Mouse (Mus musculus) midbrain, embryonic 15.5 days (tissue): Measurements from ENCODE around the gene Zfp287. TPM values are rescaled to one million over a fixed set of nuclear protein-coding genes. Genes with fewer than 3 reads are reported as not detected.
"Not testable (repeated sequence)": the region's sequence is repeated elsewhere in the genome, so short reads cannot be mapped to it uniquely, and the experiment has no call there.

Experiments used
- ATAC-seq: fragments of 200-750 bp; cut with Nextera tagmentation; replicated peaks from 2 replicates; pipeline ENCODE4 v1.8.0; 2017; ENCODE audit warnings: moderate TSS enrichment
- H3K27ac ChIP-seq: fragments of 300-500 bp; sonication (generic); 2 replicates; pipeline ENCODE4 v1.5.1; 2015; ENCODE audit warnings: mild to moderate bottlenecking, inconsistent platforms
- H3K27me3 ChIP-seq: fragments of 300-500 bp; sonication (generic); replicated peaks from 2 replicates; pipeline ENCODE4 v1.6.1; 2015; ENCODE audit warnings: inconsistent platforms
- H3K36me3 ChIP-seq: fragments of 300-500 bp; sonication (generic); replicated peaks from 2 replicates; pipeline ENCODE4 v1.6.1; 2015; ENCODE audit warnings: inconsistent platforms
- H3K4me1 ChIP-seq: fragments of 300-500 bp; sonication (generic); 2 replicates; pipeline ENCODE4 v1.6.1; 2015; ENCODE audit warnings: inconsistent platforms
- H3K4me2 ChIP-seq: fragments of 300-500 bp; sonication (generic); 2 replicates; pipeline ENCODE4 v1.6.1; 2015; ENCODE audit warnings: inconsistent platforms, mild to moderate bottlenecking, moderate library complexity
- H3K4me3 ChIP-seq: fragments of 300-500 bp; sonication (generic); 2 replicates; pipeline ENCODE4 v1.5.1; 2015; ENCODE audit warnings: mild to moderate bottlenecking, inconsistent platforms
- H3K9ac ChIP-seq: fragments of 300-500 bp; sonication (generic); 2 replicates; pipeline ENCODE4 v1.6.1; 2015; ENCODE audit warnings: mild to moderate bottlenecking, inconsistent platforms
- H3K9me3 ChIP-seq: fragments of 300-500 bp; sonication (generic); 2 replicates; pipeline ENCODE4 v1.6.1; 2016; ENCODE audit warnings: inconsistent platforms
- WGBS: fragments of 180-500 bp; shearing (Covaris S2); methylation state at CpG from one replicate; pipeline ENCODE4 v1.1.7; 2015; ENCODE audit warnings: mixed read lengths; 5-methylcytosine and 5-hydroxymethylcytosine counted together
- polyA plus RNA-seq: library from polyadenylated mRNA; unstranded; fragments of >200 nt; fragmentation: Nextera tagmentation; extraction: Ambion mirVana; gene quantifications from 2 replicates; pipeline ENCODE4 v1.2.1, GENCODE M21; 2015

Gene Zfp287
- polyA plus RNA-seq, result 22.2 and 24.9 TPM in 2 replicates

DNA sequence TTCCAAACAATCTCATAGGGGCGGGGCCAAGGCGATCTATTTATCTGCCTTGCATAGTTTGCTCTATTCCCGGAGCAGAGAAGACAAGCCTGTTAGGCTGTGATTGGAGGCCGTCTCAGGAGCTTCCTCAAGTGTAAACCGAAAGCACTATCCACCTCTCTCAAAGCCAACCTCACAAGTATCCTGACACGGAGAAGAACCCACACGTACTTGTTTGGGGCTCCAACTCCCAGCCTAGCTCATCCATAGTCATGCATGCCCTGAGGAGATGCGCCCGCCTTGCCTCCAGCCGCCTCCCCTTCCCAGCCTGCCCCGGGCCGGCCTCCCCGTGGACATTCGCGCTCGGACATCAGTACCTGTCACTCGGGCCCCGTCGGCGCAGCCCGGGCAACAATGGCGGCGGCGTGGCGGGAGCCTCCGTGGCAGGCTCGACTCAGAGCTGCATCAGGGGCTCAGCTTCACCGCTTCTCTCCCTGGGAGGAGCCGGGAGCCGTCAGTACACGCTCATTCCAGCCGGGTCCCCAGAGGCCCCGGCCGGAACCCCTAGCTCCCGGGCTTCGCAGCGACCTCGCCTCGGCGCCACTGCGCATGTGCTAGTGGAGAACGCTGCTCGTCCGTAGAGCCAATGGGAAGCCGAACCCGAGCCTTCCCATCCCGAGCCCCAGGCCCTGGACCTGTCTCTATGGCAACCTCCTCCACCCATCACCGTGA lies at the start of gene Zfp287:
Gene Zfp287 (minus strand): TSS at position 595 of the 711 bp plus-strand sequence.
- Histone ChIP-seq H3K36me3 (peaks cover 11% of the 10 kb centered on the region; the same call in 1 of the 2 replicates), H3K9me3 (no peaks in the 10 kb centered on the region), H3K4me3 (peak within 1 kb of the TSS; percentile 77), H3K9ac (peak within 1 kb of the TSS; percentile 81), H3K4me1 (peaks cover 22% of the 10 kb centered on the region), H3K4me2 (peak within 1 kb of the TSS; percentile 64), H3K27me3 (no peaks in the 10 kb centered on the region), H3K27ac (peak within 1 kb of the TSS; percentile 94)
- WGBS, result under 1% methylated on average over 48 of the region's 48 CpGs
- ATAC-seq, result peak; percentile 99

DNA sequence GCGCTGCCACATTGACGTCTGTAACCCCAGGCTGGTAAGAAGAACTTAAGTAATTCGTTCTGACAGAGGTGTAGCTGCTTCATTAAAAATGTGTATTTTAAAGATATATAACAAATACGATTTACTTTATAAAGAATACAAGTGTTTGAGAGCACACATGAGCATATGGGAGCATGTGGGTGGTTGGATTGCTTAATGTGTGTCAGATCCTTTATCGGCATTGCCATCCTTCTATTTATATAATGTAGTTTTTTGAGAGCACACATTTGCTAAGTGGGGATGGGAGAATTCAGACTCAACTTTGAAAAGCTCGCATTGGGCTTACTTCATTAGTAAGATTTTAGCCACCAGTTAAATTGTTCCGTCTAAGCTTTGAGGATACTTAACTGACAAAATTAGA lies 44.8 kb upstream of the Zfp287 start:
- no peak for ATAC-seq
- no peak overlapping the region for H3K9ac ChIP-seq
- 96% methylated on average over 7 of the region's 7 CpGs for WGBS
- H3K36me3 ChIP-seq, result peaks cover 36% of the 10 kb centered on the region
- H3K27me3 ChIP-seq, result no peaks in the 10 kb centered on the region
- peaks cover 34% of the 10 kb centered on the region for H3K9me3 ChIP-seq
- no peak overlapping the region for H3K4me3 ChIP-seq
- no peak overlapping the region for H3K27ac ChIP-seq
- no peak overlapping the region for H3K4me2 ChIP-seq
- no peaks in the 10 kb centered on the region for H3K4me1 ChIP-seq

DNA sequence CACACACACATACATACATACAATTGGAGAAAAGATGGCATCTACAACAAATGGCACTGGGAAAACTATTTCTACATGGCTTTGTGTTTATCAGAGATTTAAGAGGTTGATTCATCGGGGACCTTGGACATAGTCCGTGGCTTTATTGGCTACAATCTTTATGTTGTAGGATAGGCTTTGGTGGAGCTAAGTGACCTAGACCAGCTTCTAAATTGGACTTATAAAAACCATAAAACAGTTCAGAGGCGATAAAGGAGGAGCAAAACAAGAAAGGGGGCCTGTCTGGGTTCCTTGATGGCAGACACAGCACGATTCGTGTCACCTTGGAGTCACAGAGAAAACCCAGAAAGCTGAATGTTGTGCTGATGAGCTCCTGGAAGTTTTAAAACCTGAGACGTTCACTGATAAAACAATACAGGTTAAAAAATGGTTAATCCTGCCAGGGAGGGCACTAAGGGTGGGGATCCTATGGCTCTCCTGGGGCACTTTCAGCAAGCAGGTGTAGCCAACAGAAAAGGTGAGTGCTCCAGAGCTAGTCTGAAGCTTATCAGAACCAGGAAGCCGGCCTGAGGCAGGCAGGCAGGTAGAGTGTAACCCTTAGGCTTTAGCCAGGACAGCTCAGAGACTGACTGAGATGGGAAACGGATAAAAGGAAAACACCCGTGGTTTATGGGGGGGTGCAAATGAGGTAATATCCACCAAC lies 29.2 kb upstream of the Zfp287 start:
- Histone ChIP-seq H3K4me2 (no peak overlapping the region), H3K9ac (no peak overlapping the region), H3K36me3 (no peaks in the 10 kb centered on the region), H3K27me3 (peaks cover 9% of the 10 kb centered on the region; the same call in 1 of the 2 replicates), H3K9me3 (no peaks in the 10 kb centered on the region), H3K4me3 (no peak overlapping the region), H3K4me1 (peaks cover 8% of the 10 kb centered on the region; the same call in 1 of the 2 replicates), H3K27ac (no peak overlapping the region)
- ATAC-seq, result no peak
- WGBS, result 79% methylated on average over 9 of the region's 9 CpGs

DNA sequence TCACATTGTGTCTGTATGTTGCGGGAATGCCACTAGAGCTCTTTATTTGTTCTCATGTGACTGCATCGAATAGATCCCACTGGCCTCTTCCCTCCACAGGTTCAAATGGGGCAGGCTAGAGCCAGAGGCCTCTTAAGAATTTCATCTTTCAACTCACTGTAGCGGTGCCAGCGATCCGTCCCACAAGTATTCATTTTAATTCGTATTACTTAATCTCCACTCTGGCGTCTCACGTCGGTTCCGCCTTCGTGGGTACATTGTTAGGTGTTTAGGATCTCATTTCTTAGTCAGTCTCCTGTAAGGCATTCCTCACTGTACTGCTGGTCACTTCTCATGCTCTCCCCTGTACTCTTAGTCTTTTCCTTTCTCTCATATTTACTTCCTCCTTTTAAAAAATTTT lies 26.8 kb upstream of the Zfp287 start:
- Histone ChIP-seq H3K9ac (no peak overlapping the region), H3K4me1 (peaks cover 8% of the 10 kb centered on the region; the same call in 1 of the 2 replicates), H3K27me3 (peaks cover 9% of the 10 kb centered on the region; the same call in 1 of the 2 replicates), H3K36me3 (no peaks in the 10 kb centered on the region), H3K4me2 (no peak overlapping the region), H3K9me3 (no peaks in the 10 kb centered on the region), H3K4me3 (no peak overlapping the region), H3K27ac (no peak overlapping the region)
- 63% methylated on average over 11 of the region's 11 CpGs for WGBS
- ATAC-seq, result no peak

DNA sequence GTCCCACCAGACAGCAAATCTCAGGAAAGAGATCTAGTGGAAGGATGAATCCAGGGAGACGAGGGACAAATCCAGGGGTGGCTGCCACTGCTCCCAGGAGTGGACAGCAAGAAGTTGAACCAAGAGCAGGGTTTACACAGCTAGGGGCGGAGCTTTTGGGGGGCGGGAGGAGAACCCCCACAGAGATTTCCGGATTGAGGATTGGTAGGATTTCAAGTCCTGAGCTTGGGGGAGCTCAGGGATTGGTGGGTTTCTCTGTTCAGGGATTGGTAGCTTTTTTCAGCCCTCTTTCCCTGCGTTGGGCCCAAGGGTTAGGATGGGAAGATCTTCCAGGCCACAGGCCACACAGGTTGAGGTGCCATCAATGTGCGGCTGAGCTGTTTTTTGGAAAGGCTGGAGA lies 26.2 kb upstream of the Zfp287 start:
- Histone ChIP-seq H3K4me3 (no peak overlapping the region), H3K4me2 (no peak overlapping the region), H3K4me1 (peaks cover 8% of the 10 kb centered on the region; the same call in 1 of the 2 replicates), H3K9ac (no peak overlapping the region), H3K27ac (no peak overlapping the region), H3K27me3 (peaks cover 9% of the 10 kb centered on the region; the same call in 1 of the 2 replicates), H3K36me3 (no peaks in the 10 kb centered on the region), H3K9me3 (no peaks in the 10 kb centered on the region)
- WGBS, result 80% methylated on average over 6 of the region's 6 CpGs
- ATAC-seq, result no peak

DNA sequence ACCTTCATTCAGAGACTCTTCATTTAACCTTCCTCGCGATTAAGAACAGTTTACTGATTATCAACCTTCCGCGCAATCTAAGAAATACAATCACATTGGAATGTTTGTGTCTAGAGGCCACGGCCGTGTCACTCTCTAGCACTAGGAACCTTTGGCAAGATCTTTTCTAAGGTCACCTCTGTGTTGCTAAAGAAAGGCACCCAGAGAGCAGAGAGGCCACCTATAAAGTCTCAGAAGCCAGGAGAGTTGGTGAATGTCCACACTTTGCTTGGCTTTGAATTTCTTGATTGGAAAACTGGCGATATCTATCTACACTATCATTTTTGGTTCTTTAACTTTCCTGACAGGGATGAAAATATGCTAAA lies 25.4 kb upstream of the Zfp287 start:
- peak; percentile 44; the same call in 1 of the 2 replicates for ATAC-seq
- H3K4me2 ChIP-seq, result peak overlapping the region; percentile 68

DNA sequence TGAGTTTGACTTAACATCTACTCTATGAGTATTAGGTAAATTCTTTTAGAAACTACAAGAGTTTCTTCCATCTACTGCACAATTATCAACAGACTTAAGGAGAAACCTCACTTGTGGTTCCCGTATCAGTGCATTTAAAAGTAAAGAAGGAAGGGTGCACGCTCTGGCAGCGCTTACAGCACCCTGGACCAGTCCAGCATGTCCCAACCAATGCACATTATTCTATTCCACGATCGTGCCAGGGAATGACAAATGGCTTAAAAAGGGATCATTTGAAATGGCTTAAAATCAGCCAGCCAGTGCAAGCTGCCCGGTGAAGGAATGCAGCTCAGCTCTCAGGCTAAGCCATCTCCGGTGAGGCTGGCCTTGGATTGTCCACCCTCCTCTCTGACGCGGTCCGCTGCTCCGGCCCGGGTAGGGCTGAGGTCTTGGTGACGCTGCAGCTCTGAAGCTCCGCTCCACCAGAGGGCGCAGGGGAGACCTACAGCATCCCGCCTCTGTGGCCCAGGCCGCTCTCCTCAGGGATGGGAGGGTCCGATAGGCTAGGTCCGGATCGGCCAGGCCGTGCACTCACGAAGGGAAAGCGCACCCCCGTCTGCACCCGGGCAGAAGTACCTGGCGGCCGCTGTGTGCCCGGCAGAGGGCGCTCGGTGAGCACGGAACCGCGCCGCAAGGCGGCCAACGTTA lies 24.9 kb upstream of the Zfp287 start:
- H3K27me3 ChIP-seq, result peaks cover 9% of the 10 kb centered on the region; the same call in 1 of the 2 replicates
- H3K9ac ChIP-seq, result peak overlapping the region; percentile 46
- 7% methylated on average over 36 of the region's 36 CpGs for WGBS
- peak overlapping the region; percentile 68 for H3K4me2 ChIP-seq
- ATAC-seq, result peak; percentile 97
- no peaks in the 10 kb centered on the region for H3K9me3 ChIP-seq
- no peak overlapping the region for H3K27ac ChIP-seq
- H3K36me3 ChIP-seq, result no peaks in the 10 kb centered on the region
- H3K4me3 ChIP-seq, result peak overlapping the region; percentile 41
- peaks cover 8% of the 10 kb centered on the region; the same call in 1 of the 2 replicates for H3K4me1 ChIP-seq

More for the DNA sequence above, 25.4 kb upstream of the Zfp287 start:
- peaks cover 9% of the 10 kb centered on the region; the same call in 1 of the 2 replicates for H3K27me3 ChIP-seq
- H3K9me3 ChIP-seq, result no peaks in the 10 kb centered on the region
- peak overlapping the region; percentile 46 for H3K9ac ChIP-seq
- WGBS, result 8% methylated on average over 7 of the region's 7 CpGs
- H3K27ac ChIP-seq, result no peak overlapping the region
- H3K36me3 ChIP-seq, result no peaks in the 10 kb centered on the region
- H3K4me3 ChIP-seq, result peak overlapping the region; percentile 41
- peaks cover 8% of the 10 kb centered on the region; the same call in 1 of the 2 replicates for H3K4me1 ChIP-seq

DNA sequence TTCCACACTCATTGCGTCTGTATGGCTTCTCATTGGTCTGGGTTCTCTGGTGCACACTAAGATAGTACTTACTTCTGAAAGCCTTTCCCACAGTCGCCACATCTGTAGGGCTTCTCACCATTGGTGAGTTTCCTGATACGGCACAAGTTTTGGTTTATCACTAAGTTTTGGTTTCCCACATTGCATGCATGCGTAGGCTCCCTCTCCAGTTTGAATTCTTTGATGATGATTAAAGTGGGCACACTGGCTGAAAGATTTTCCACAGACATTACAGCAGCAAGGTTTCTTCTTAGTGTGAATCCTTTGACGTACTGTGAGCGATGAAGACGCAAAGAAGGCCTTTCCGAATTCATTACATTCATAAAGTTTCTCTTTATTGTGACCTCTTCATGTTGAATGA lies 21.1 kb upstream of the Zfp287 start, which contains the start of gene Gm10428:
Gene Gm10428 (plus strand): TSS at position 321 of the 400 bp plus-strand sequence.
- Histone ChIP-seq H3K27ac (no peak within 1 kb of the TSS), H3K36me3 (no peaks in the 10 kb centered on the region), H3K4me3 (no peak within 1 kb of the TSS), H3K9me3 (no peaks in the 10 kb centered on the region), H3K4me2 (no peak within 1 kb of the TSS), H3K4me1 (peaks cover 8% of the 10 kb centered on the region; the same call in 1 of the 2 replicates), H3K27me3 (peaks cover 4% of the 10 kb centered on the region; the same call in 1 of the 2 replicates), H3K9ac (no peak within 1 kb of the TSS)
- no peak for ATAC-seq
- 88% methylated on average over 8 of the region's 8 CpGs for WGBS

DNA sequence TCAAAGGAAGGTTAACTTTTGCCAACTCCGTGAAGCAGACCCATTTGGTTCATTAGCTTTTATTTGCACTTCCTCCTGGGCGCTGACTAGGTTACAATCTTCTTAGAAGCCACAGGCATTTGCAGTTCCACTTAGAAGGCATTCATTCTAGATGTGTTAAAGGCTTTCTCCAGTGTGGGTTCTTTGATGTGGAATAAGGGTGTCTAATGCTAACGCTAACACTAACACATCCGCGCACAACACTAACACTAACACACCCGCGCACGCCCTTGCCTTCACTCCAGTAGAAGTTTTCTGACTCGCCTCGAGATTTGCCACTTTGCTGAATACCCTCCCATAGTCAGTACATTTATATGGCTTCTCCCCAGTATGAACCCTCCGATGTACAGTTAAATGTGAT lies 20.5 kb upstream of the Zfp287 start:
- Histone ChIP-seq H3K9ac (no peak overlapping the region), H3K27ac (no peak overlapping the region), H3K27me3 (no peaks in the 10 kb centered on the region), H3K4me1 (peaks cover 2% of the 10 kb centered on the region; the same call in 1 of the 2 replicates), H3K4me2 (no peak overlapping the region), H3K9me3 (no peaks in the 10 kb centered on the region), H3K4me3 (no peak overlapping the region), H3K36me3 (no peaks in the 10 kb centered on the region)
- ATAC-seq, result no peak
- 73% methylated on average over 11 of the region's 11 CpGs for WGBS

DNA sequence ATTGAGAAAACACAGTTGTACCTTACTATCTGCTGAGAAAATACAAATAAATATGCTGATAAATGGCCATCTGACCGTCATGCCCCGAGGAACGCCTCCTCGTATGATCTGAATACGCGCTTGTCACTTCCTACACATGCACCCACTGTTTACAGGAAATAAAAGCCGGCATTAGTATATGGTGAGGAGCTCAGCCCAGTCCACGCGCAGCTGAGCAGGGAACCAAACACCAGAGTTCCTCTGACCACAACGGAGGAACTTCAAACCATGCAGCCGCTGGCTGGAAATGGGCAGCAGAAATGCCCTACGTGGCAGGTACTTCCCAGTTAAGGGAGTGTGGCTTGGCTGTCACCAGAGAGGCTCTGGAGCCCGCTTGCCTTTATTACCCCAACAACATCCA lies 17.7 kb upstream of the Zfp287 start:
- WGBS, result 92% methylated on average over 13 of the region's 13 CpGs
- ATAC-seq, H3K4me2 ChIP-seq, H3K9me3 ChIP-seq, H3K27me3 ChIP-seq, H3K27ac ChIP-seq, H3K4me3 ChIP-seq, H3K36me3 ChIP-seq, H3K9ac ChIP-seq: not testable (repeated sequence)
- H3K4me1 ChIP-seq, result peaks cover 13% of the 10 kb centered on the region; the same call in 1 of the 2 replicates

DNA sequence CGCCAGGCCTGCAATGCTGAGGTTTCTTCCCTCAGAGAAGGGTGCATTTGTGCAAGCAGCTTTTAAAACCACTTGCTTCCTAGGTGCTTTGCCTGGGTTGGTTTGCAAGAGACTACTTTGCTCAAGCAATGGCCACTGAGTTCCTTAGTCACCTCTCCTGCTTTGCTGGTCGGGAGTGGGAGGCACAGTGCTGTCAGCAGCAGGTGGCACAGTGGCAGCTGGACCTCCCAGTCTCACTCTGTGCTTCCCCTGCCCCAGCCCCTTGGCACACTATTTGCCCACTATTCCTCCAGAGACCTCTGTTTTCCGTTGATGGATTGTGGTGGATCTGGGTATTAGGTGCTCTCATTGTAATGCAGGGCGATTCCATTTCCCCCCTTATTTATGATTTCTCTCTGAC lies 16.4 kb upstream of the Zfp287 start:
- no peak for ATAC-seq
- no peaks in the 10 kb centered on the region for H3K36me3 ChIP-seq
- no peak overlapping the region for H3K4me2 ChIP-seq
- WGBS, result 74% methylated on average over 4 of the region's 4 CpGs
- H3K4me1 ChIP-seq, result peaks cover 13% of the 10 kb centered on the region; the same call in 1 of the 2 replicates
- H3K4me3 ChIP-seq, result no peak overlapping the region
- no peaks in the 10 kb centered on the region for H3K9me3 ChIP-seq
- H3K27ac ChIP-seq, result no peak overlapping the region
- H3K9ac ChIP-seq, result no peak overlapping the region
- H3K27me3 ChIP-seq, result no peaks in the 10 kb centered on the region

DNA sequence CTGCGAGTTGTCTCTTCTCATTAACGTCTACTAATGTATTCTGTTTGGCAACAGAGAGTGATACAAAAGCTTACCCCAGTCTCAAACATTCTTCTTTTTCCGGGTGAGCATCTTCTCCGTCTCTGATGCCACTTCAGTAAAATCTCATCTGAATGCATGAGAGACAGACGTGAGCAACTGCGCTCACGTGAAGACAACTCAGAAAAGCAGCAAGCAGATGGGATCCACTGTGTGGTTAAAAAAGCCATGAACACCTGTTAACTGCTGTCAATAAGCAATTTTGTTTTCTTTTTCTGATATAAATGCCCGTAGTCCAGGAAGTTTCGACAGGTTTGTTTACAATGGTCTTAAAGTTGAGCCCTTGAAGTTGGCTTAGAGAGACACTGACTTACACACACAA lies 15.5 kb upstream of the Zfp287 start:
- no peak for ATAC-seq
- no peak overlapping the region for H3K4me2 ChIP-seq
- no peak overlapping the region for H3K9ac ChIP-seq
- H3K27me3 ChIP-seq, result no peaks in the 10 kb centered on the region
- H3K9me3 ChIP-seq, result no peaks in the 10 kb centered on the region
- 64% methylated on average over 9 of the region's 9 CpGs for WGBS
- no peak overlapping the region for H3K27ac ChIP-seq
- no peak overlapping the region for H3K4me3 ChIP-seq
- no peaks in the 10 kb centered on the region for H3K36me3 ChIP-seq
- peaks cover 13% of the 10 kb centered on the region; the same call in 1 of the 2 replicates for H3K4me1 ChIP-seq
